Mouse (Mus musculus) heart, embryonic 14.5 days (tissue): Measurements from ENCODE around the gene Prkca. TPM values are rescaled to one million over a fixed set of nuclear protein-coding genes. Genes with fewer than 3 reads are reported as not detected.

Experiments used
- ATAC-seq: fragments of 200-750 bp; cut with Nextera tagmentation; 2 replicates; pipeline ENCODE4 v1.8.0; 2017; ENCODE audit warnings: low read depth, moderate TSS enrichment; ENCODE audit not compliant: insufficient number of reproducible peaks, insufficient read depth, low FRiP score
- H3K27ac ChIP-seq, 2 experiments: fragments of 200-500 bp in 1 of 2; fragments of 300-500 bp in 1 of 2; sonication (generic) in 1 of 2; replicated peaks in 1 of 2; 2 replicates each; pipeline ENCODE4 v1.5.1; 2012 to 2014; ENCODE audit warnings: low read depth in 2 of 2, low read length in 2 of 2, control low read depth in 1 of 2, mild to moderate bottlenecking in 1 of 2, mixed read lengths in 1 of 2; ENCODE audit not compliant: control insufficient read depth in 1 of 2, insufficient read depth in 1 of 2
- H3K27me3 ChIP-seq: fragments of 300-500 bp; sonication (generic); 2 replicates; pipeline ENCODE4 v1.6.1; 2014; ENCODE audit warnings: mild to moderate bottlenecking, low read length, control low read depth; ENCODE audit not compliant: control insufficient read depth, insufficient read depth
- H3K36me3 ChIP-seq: fragments of 300-500 bp; sonication (generic); 2 replicates; pipeline ENCODE4 v1.6.1; 2014; ENCODE audit warnings: mild to moderate bottlenecking, control low read depth, low read length, mixed read lengths; ENCODE audit not compliant: control insufficient read depth, insufficient read depth
- H3K4me1 ChIP-seq, 2 experiments: fragments of 200-500 bp in 1 of 2; fragments of 300-500 bp in 1 of 2; sonication (generic) in 1 of 2; 2 replicates each; pipeline ENCODE4 v1.6.1; 2012 to 2014; ENCODE audit warnings: low read length in 2 of 2, control low read depth in 1 of 2, mixed read lengths in 1 of 2; ENCODE audit not compliant: control insufficient read depth in 2 of 2, insufficient read depth in 2 of 2
- H3K4me2 ChIP-seq: fragments of 300-500 bp; sonication (generic); 2 replicates; pipeline ENCODE4 v1.6.1; 2014; ENCODE audit warnings: mild to moderate bottlenecking, low read length
- H3K4me3 ChIP-seq, 2 experiments: fragments of 200-500 bp in 1 of 2; fragments of 300-500 bp in 1 of 2; sonication (generic) in 1 of 2; 2 replicates each; pipeline ENCODE4 v1.5.1; 2012 to 2014; ENCODE audit warnings: low read length in 2 of 2, mild to moderate bottlenecking in 2 of 2, control low read depth in 1 of 2, low read depth in 1 of 2, moderate library complexity in 1 of 2; ENCODE audit not compliant: control insufficient read depth in 1 of 2, insufficient read depth in 1 of 2
- H3K9ac ChIP-seq: fragments of 300-500 bp; sonication (generic); 2 replicates; pipeline ENCODE4 v1.6.1; 2014; ENCODE audit warnings: mild to moderate bottlenecking, low read length
- H3K9me3 ChIP-seq: fragments of 300-500 bp; sonication (generic); 2 replicates; pipeline ENCODE4 v1.6.1; 2016; ENCODE audit warnings: low read length, control low read depth; ENCODE audit not compliant: control insufficient read depth
- WGBS: fragments of 180-500 bp; shearing (Covaris S2); extraction: QIAGEN DNeasy Blood & Tissue Kit; methylation state at CpG from one replicate; pipeline ENCODE4 v1.1.7; 2014; 5-methylcytosine and 5-hydroxymethylcytosine counted together
- polyA plus RNA-seq: library from polyadenylated mRNA; unstranded; fragments of >200 nt; fragmentation: Nextera tagmentation; extraction: Ambion mirVana; gene quantifications from 2 replicates; pipeline ENCODE4 v1.2.1, GENCODE M21; 2014

The Prkca gene
- polyA plus RNA-seq, 1 experiment from 2014 or later, result 21.4 TPM

DNA sequence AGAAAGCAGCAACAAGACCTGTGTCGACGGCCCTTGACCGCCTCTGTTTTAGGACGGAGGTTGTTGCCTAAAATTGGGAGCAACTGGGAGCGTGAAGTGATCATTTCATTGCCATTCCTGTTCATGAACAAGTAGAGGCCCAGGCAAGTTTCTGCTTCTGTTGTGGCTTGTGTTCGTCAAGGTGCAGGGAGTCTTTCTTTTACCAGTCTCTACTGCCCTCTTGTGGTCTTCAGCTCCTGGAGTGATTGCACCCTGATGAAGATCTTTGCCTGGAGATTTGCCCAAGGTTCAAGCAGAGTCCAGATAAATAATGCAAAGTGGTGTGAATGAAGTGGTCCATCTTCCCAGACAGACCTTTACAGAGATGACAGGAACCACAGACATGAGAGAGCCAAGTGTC is 349.2 kb downstream of the Prkca start:
- no peak overlapping the region for H3K4me2 ChIP-seq
- H3K9me3 ChIP-seq, result no peaks in the 10 kb centered on the region
- no peak overlapping the region for H3K4me3 ChIP-seq
- no peaks in the 10 kb centered on the region for H3K27me3 ChIP-seq
- no peak overlapping the region for H3K9ac ChIP-seq
- H3K27ac ChIP-seq, result no peak overlapping the region
- ATAC-seq, result no peak
- WGBS, result 50% methylated on average over 6 of the region's 6 CpGs
- H3K36me3 ChIP-seq, result no peaks in the 10 kb centered on the region
- H3K4me1 ChIP-seq, result peaks cover 0 to 9% of the 10 kb centered on the region in 2 experiments; a peak in 2 of 4 replicates

- H3K27me3 ChIP-seq, result no peaks in the 10 kb centered on the region
- no peaks in the 10 kb centered on the region for H3K36me3 ChIP-seq
- no peak overlapping the region for H3K4me2 ChIP-seq
- H3K4me1 ChIP-seq, result peaks cover 0 to 9% of the 10 kb centered on the region in 2 experiments; a peak in 2 of 4 replicates
- WGBS, result 78% methylated on average over 2 of the region's 3 CpGs
- no peaks in the 10 kb centered on the region for H3K9me3 ChIP-seq
- H3K9ac ChIP-seq, result no peak overlapping the region
- H3K27ac ChIP-seq, result no peak overlapping the region
- no peak overlapping the region for H3K4me3 ChIP-seq
- ATAC-seq, result no peak
Measured at GRCm38 (mm10) chr11:107993792-107994191, 349.9 kb downstream of the Prkca start.

- Histone ChIP-seq H3K4me2 (no peak overlapping the region; the same call in 1 of the 2 replicates), H3K9ac (no peak overlapping the region)
- peak; percentile 7; the same call in 1 of the 2 replicates for ATAC-seq
Measured at GRCm38 (mm10) chr11:107992500-107992899, 351.2 kb downstream of the Prkca start.

GRCm38 (mm10) chr11:107991990-107992389 is 351.7 kb downstream of the Prkca start:
- ATAC-seq, result no peak
- peaks cover 0 to 9% of the 10 kb centered on the region in 2 experiments; a peak in 2 of 4 replicates for H3K4me1 ChIP-seq
- WGBS, result 63% methylated on average over 7 of the region's 7 CpGs
- no peaks in the 10 kb centered on the region for H3K9me3 ChIP-seq
- H3K4me2 ChIP-seq, result no peak overlapping the region
- no peaks in the 10 kb centered on the region for H3K36me3 ChIP-seq
- H3K27ac ChIP-seq, result no peak overlapping the region
- no peak overlapping the region for H3K4me3 ChIP-seq
- H3K9ac ChIP-seq, result no peak overlapping the region
- no peaks in the 10 kb centered on the region for H3K27me3 ChIP-seq

More at GRCm38 (mm10) chr11:107992500-107992899, 351.2 kb downstream of the Prkca start:
- Histone ChIP-seq H3K9me3 (no peaks in the 10 kb centered on the region), H3K27ac (no peak overlapping the region), H3K4me3 (no peak overlapping the region), H3K36me3 (no peaks in the 10 kb centered on the region), H3K27me3 (no peaks in the 10 kb centered on the region), H3K4me1 (peaks cover 0 to 9% of the 10 kb centered on the region in 2 experiments; a peak in 2 of 4 replicates)
- WGBS, result 16% methylated on average over 11 of the region's 11 CpGs

GRCm38 (mm10) chr11:107989241-107989640 is 354.5 kb downstream of the Prkca start:
- WGBS, result 95% methylated on average over 6 of the region's 6 CpGs
- Histone ChIP-seq H3K27ac (no peak overlapping the region), H3K4me1 (peaks cover 0 to 9% of the 10 kb centered on the region in 2 experiments; a peak in 2 of 4 replicates), H3K9ac (no peak overlapping the region), H3K36me3 (peaks cover 17% of the 10 kb centered on the region; the same call in 1 of the 2 replicates), H3K9me3 (no peaks in the 10 kb centered on the region), H3K4me2 (no peak overlapping the region), H3K4me3 (no peak overlapping the region), H3K27me3 (no peaks in the 10 kb centered on the region)
- ATAC-seq, result no peak

DNA sequence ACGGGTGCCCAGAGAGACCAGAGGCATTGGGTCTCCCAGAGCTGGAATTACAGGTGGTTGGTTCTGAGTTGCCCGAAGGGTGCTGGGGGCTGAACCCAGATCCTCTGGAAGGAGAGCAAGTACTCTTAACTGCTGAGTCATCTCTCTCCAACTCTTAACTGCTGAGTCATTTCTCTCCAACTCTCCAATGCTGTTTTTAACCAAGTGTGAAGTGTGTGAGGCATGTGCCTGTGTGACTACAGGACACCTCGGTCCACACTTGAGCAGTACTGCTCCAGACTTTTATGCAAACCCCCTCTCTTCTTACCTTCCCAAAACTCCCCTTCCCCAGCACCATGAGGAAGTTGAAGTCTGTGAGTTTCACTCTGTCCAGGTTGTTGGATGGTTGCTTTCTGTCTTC is 357.8 kb downstream of the Prkca start:
- 82% methylated on average over 3 of the region's 3 CpGs for WGBS
- H3K4me1 ChIP-seq, result peaks cover under 1 to 8% of the 10 kb centered on the region in 2 experiments; a peak in 2 of 4 replicates
- H3K4me2 ChIP-seq, result no peak overlapping the region
- H3K9me3 ChIP-seq, result no peaks in the 10 kb centered on the region
- H3K36me3 ChIP-seq, result peaks cover 33% of the 10 kb centered on the region; the same call in 1 of the 2 replicates
- H3K27ac ChIP-seq, result no peak overlapping the region
- H3K4me3 ChIP-seq, result no peak overlapping the region
- H3K27me3 ChIP-seq, result no peaks in the 10 kb centered on the region
- ATAC-seq, result no peak
- H3K9ac ChIP-seq, result no peak overlapping the region

DNA sequence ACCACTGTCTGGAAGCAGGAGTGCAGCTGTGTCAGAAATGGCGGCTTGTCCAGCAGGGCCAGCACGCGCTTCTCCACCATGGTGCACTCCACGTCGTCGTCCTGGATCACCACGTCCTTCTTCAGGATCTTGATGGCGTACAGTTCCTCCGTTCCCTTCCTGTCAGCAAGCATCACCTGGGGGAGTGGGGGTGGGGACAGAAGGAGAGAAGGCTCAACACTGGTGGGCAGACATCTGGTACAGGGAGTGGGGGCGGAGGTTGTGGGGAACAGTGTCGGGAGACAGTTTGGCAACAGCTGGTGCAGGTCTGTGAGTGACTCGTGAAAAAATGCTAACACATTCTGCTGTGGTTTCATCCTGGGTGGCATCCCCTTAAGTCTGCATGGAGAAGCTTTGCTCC is 359.8 kb downstream of the Prkca start:
- Histone ChIP-seq H3K4me3 (no peak overlapping the region), H3K4me2 (no peak overlapping the region), H3K36me3 (peaks cover 33% of the 10 kb centered on the region; the same call in 1 of the 2 replicates), H3K27me3 (no peaks in the 10 kb centered on the region), H3K27ac (no peak overlapping the region), H3K9ac (no peak overlapping the region), H3K9me3 (no peaks in the 10 kb centered on the region), H3K4me1 (peaks cover 2 to 8% of the 10 kb centered on the region in 2 experiments; a peak in 2 of 4 replicates)
- no peak for ATAC-seq
- 86% methylated on average over 12 of the region's 12 CpGs for WGBS

- Histone ChIP-seq H3K9me3 (no peaks in the 10 kb centered on the region), H3K4me3 (no peak overlapping the region), H3K9ac (no peak overlapping the region), H3K27me3 (no peaks in the 10 kb centered on the region), H3K27ac (no peak overlapping the region), H3K4me2 (no peak overlapping the region), H3K4me1 (peaks cover 2 to 8% of the 10 kb centered on the region in 2 experiments; a peak in 2 of 4 replicates), H3K36me3 (peaks cover 36% of the 10 kb centered on the region)
- 59% methylated on average over 5 of the region's 5 CpGs for WGBS
- no peak for ATAC-seq
Measured at GRCm38 (mm10) chr11:107983224-107983623, 360.5 kb downstream of the Prkca start.
